In the genomic region with DNA sequence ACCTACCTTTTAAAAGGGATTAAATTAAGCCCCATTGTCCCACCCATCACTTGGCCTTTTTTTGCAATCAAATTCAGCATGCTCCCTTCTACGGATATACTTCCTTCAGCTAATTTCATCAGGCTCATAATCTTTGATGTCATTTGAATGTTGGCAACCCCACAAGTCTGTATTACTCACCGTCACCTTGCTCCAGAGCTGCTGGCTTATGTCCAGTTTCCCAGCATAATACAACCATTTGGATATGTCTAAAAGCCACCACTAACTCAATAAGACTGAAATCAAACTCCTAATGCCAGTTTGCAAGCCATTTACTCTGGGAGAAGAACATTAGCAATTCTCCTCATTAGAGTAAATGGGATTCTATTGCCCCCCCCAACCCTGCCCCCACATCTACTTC, we compare ENCODE assay signal across 14 mouse cellular contexts.
DNase-seq lines count a peak whose midpoint lies in the region; ATAC-seq and TF ChIP-seq lines count a peak whose summit lies in the region.
"Had no signal": no experiment of that assay in that cellular context is flagged by ENCODE, and none has a peak within 500 bp of the region (broad histone marks: within the 10 kb centered on the region; RNA-seq: fewer than 3 reads in every experiment).

No protein-coding gene starts in this region.

- H3K27ac ChIP-seq in hindbrain, postnatal 0 days, result no peak overlapping the region
- H3K27ac ChIP-seq in hindbrain, embryonic 16.5 days (ENCODE audit: low read depth, low read length), result no peak overlapping the region
- H3K27ac ChIP-seq: heart, adult 2 months; hindbrain, embryonic 15.5 days; kidney, embryonic 15.5 days; limb, embryonic 12.5 days had no signal

- no peak overlapping the region for H3K4me2 ChIP-seq in hindbrain, postnatal 0 days (ENCODE audit: low read depth, low read length)
- H3K4me2 ChIP-seq in hindbrain, embryonic 16.5 days (ENCODE audit: low read length), result no peak overlapping the region
- H3K4me2 ChIP-seq: hindbrain, embryonic 15.5 days; kidney, embryonic 15.5 days; limb, embryonic 12.5 days had no signal

- H3K9ac ChIP-seq in hindbrain, postnatal 0 days (replicated peaks; ENCODE audit: low read length), result no peak overlapping the region
- no peak overlapping the region for H3K9ac ChIP-seq in hindbrain, embryonic 16.5 days (ENCODE audit: low read depth, low read length)
- H3K9ac ChIP-seq: hindbrain, embryonic 15.5 days; kidney, embryonic 15.5 days; limb, embryonic 12.5 days; liver, postnatal 0 days had no signal

- 0 out of 2 replicates have a peak, but pooled peaks cover 3% of the 10 kb centered on the region for H3K9me3 ChIP-seq in hindbrain, postnatal 0 days (ENCODE audit: low read length)
- H3K9me3 ChIP-seq in hindbrain, embryonic 16.5 days (ENCODE audit: control insufficient read depth, low read length), result peaks cover 4% of the 10 kb centered on the region

- WGBS in hindbrain, postnatal 0 days, result 54% methylated on average over 2 of the region's 2 CpGs
- WGBS in hindbrain, embryonic 16.5 days, result 59% methylated on average over 2 of the region's 2 CpGs

- no peak for TF ChIP-seq CTCF in hindbrain, postnatal 0 days (IDR thresholded peaks at IDR 0.05; ENCODE audit: low read depth)

- H3K27me3 ChIP-seq in hindbrain, postnatal 0 days (ENCODE audit: insufficient read depth, low read length), result no peaks in the 10 kb centered on the region
- no peaks in the 10 kb centered on the region for H3K27me3 ChIP-seq in hindbrain, embryonic 16.5 days (replicated peaks; ENCODE audit: control insufficient read depth, insufficient read depth, low read length)
- H3K27me3 ChIP-seq: hindbrain, embryonic 15.5 days; kidney, embryonic 15.5 days; limb, embryonic 12.5 days had no signal

- no peaks in the 10 kb centered on the region for H3K36me3 ChIP-seq in hindbrain, postnatal 0 days (ENCODE audit: insufficient read depth, low read length)
- H3K36me3 ChIP-seq in hindbrain, embryonic 16.5 days (ENCODE audit: control insufficient read depth, insufficient read depth, low read length), result no peaks in the 10 kb centered on the region
- H3K36me3 ChIP-seq: kidney, embryonic 15.5 days; limb, embryonic 12.5 days had no signal

- no peaks in the 10 kb centered on the region for H3K4me1 ChIP-seq in hindbrain, postnatal 0 days (ENCODE audit: insufficient read depth, low read length)
- H3K4me1 ChIP-seq in hindbrain, embryonic 16.5 days (ENCODE audit: control insufficient read depth, insufficient read depth, low read depth, low read length), result no peaks in the 10 kb centered on the region
- H3K4me1 ChIP-seq: hindbrain, embryonic 15.5 days; kidney, embryonic 15.5 days; limb, embryonic 12.5 days had no signal

- no peak for ATAC-seq in hindbrain, postnatal 0 days
- ATAC-seq in hindbrain, embryonic 16.5 days, result no peak
- ATAC-seq in granulocyte monocyte progenitor cell, adult 5-6 weeks (replicated peaks; ENCODE audit: poor library complexity, severe bottlenecking), result no peak
- ATAC-seq: liver, postnatal 0 days had no signal

- DNase-seq in adrenal gland, adult (ENCODE audit: inconsistent age in 2 of 2, low spot score in 1 of 2), result peak; percentile 68 to 94
- DNase-seq in adrenal gland, postnatal 4 days (ENCODE audit: low spot score in 2 of 2), result no peak
- DNase-seq in hindbrain, postnatal 0 days (ENCODE audit: low spot score), result peak; percentile 16
- DNase-seq in adrenal gland, adult 8-10 months, result peak; percentile 70
- peak; percentile 18 for DNase-seq in cerebellum, adult 9-11 months
- no peak for DNase-seq in thymus, postnatal 14 days
- DNase-seq: heart, adult 2 months; liver, postnatal 0 days; thymus, adult 2 months had no signal

- no peak overlapping the region for H3K4me3 ChIP-seq in hindbrain, postnatal 0 days (ENCODE audit: low read length)
- H3K4me3 ChIP-seq in hindbrain, embryonic 16.5 days (ENCODE audit: low read length), result no peak overlapping the region
- H3K4me3 ChIP-seq: heart, adult 2 months; hindbrain, embryonic 15.5 days; kidney, embryonic 15.5 days; limb, embryonic 12.5 days had no signal

Comparison
In these comparisons a context has a peak if more than half of its experiments do, and no peak if none do; other contexts are left out.
1. DNase-seq: peak in adrenal gland, adult (2 of 2), hindbrain, postnatal 0 days (single experiment), adrenal gland, adult 8-10 months (single experiment) and cerebellum, adult 9-11 months (single experiment); none in adrenal gland, postnatal 4 days (0 of 2) and thymus, postnatal 14 days (single experiment).